Mouse (Mus musculus) heart, postnatal 25 days (tissue): ENCODE data around the gene Shroom1. TPM values are rescaled to one million over a fixed set of nuclear protein-coding genes. Genes with fewer than 3 reads are reported as not detected.

Source experiments
- DNase-seq: peaks from one replicate; pipeline ENCODE4 v3.0.0; 2022; ENCODE audit warnings: low spot score
- intact Hi-C: fragments of 180-260 bp; cut with DNase I; formaldehyde crosslinking; loops from one replicate; pipeline ENCODE4 v1.15.1; 2025
- total RNA-seq, 2 experiments: library from RNA; stranded (reverse); gene quantifications; 2 replicates each; pipeline ENCODE4 v1.2.3; 2021

The Shroom1 gene
- total RNA-seq, 2 experiments from 2014 or later, result 0.49 to 0.59 TPM

DNA sequence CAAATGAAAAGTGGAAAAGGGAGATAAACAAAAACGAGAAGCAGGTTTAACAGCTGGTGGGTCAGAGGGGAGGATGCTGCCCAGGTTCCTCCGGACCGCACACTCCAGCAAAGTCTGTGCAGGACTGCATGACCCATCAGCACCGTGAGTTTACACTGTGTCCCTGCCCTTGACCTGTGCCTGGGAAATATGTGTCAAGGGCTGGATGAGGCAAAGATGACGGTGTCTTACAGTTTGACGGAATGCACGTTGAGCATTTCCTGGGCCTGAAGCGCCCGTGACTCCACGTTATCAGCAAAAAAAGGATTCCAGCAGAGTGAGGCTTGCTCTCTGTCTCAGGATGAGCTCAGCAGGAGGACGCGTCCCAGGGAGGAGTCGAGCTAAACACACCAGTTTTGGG lies 11.4 kb upstream of the Shroom1 start:
- intact Hi-C loops, result no loop called here
- no peak for DNase-seq

DNA sequence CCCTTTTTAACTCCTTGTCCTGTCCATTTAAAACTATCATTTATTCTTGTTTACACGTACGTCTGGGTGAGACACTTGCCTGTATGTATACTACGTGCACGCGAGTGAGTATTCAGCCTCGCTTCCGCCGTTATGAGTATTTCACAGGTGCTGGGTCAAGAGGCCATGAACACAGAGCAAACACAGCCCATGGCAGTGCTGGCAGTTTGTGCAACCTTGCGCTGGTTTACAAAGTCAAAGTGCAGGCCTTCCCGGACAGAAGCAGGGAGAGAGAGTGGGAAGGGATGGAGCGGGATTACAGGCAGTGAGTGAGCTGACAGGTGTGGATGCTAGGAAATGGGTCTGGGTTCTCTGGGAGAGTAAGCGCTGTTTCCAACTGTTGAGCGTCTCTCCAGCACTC lies 10.8 kb upstream of the Shroom1 start:
- intact Hi-C loops, result no loop called here
- DNase-seq, result no peak

DNA sequence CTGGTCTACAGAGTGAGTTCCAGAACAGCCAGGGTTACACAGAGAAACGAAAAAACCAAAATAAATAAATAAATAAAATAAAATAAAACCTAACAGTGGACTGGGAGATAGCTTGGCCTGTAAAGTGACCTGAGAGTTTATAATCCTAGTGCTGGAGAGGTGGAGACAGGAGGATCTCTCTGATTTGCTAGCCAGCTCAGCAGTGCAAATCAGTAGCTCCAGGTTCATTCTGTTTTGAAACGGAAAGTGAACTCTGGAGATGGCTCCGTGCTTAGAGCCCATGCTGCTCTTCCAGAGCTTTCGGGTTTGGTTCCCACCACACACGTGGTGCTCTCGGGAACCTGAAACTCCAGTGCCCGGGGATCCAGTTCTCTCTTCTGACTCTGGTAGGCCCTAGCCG lies 9.0 kb upstream of the Shroom1 start:
- no peak for DNase-seq
- intact Hi-C loops, result no loop called here

GRCm38 (mm10) chr11:53448529-53448928 lies 8.5 kb upstream of the Shroom1 start:
- no peak for DNase-seq
- intact Hi-C loops, result no loop called here

DNA sequence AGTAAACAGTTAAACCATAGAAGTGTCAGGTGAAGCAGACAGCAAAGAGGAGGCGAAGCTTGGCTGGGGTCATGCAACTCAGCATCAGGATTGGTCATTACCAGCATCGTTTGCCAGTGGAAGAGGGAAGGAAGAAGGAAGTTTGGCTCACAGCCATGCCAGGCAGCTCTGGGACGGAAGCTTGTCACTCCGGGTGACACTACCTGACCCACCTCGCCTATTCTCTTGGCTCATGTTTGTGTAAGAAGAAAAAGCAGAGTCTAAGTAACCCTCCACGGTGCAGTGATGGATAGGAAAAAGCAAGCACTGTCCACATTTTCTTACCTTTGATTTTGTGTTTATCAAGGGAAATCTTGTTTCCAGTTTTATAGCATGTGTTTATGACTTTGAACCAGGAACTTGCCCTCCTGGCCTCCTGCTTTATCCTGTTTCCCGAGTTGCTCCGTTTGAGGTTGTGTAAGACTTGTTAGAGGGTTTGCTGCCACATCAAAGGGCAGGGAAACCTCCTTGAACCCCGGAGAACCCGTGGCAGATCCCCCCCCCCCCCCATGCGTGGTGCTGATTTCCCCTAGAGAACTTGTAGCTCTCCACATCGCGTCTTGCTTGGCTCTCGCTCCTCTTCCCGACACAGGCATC lies 6.8 kb upstream of the Shroom1 start:
- intact Hi-C loops, result no loop called here

DNA sequence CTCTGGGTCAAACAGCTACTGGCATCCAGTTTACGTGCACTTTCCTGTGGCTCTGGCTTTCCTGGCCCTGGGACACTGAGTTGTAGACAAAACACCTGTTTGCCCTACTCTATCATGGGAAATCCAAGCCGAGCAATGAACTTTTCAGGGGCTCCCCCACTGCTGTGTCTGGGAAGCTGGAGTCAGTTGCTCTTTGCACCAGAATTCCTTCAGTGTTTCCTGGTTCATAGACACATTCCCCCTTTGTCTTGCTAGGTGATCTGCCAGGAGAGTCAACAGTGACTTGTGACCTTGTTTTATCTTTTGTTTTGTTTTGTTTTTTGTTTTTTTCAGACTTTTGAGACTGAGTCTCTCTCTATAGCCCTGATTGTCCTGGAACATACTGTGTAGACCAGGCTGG lies 5.6 kb upstream of the Shroom1 start:
- intact Hi-C loops, result no loop called here

More for the DNA sequence above, 6.8 kb upstream of the Shroom1 start:
- no peak for DNase-seq

GRCm38 (mm10) chr11:53452396-53452795 lies 4.6 kb upstream of the Shroom1 start:
- DNase-seq, result no peak
- intact Hi-C loops, result no loop called here

More for the DNA sequence above, 5.6 kb upstream of the Shroom1 start:
- no peak for DNase-seq

DNA sequence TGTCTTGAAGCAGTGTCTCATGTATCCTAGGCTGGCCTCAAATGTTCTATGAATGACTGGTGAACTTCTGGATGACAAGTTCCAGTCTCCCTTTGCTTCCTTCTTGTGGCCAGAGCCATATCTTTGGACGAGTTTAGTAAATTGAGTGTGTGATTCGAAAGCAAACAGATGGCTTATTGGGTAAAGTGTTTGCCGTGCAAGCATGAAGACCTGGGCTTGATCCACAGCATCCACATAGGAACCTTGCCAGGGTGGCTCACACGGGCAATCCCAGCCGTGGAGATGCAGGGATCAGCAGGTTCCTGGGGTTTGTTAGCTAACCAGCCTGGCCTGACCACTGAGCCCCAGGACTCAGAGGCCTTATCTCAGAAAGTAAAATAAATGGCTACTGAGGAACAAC lies 4.0 kb upstream of the Shroom1 start:
- no peak for DNase-seq
- intact Hi-C loops, result no loop called here

DNA sequence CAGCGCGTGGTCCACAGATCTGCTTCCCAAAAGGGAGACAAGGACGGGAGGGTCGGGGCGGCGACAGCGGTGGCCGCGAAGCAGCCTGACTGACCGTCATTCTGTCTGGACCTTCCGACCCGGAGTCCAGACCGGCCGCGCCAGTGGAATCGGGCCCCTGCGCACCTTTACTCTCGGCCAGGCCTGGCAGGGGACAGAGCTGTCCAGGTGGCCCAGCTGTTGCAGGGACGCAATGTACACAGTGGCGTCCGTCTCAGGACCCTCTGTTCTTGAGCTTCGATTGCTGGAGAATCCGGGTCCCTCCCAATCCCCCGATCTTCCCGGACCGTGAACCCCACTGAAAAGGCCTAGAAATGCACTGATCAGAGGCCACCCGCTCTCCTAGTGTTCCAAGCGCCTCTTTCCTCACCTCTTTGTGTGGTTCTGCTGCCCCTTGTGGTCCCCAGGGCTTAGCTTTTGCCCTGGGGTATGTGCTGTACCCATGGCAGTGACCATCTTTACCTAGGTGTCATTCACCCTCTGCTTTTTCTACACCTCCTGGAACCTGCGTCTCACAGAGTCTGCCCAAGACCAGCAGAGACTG lies 458 bp downstream of the Shroom1 start:
- intact Hi-C loops, result no loop called here
- no peak for DNase-seq

DNA sequence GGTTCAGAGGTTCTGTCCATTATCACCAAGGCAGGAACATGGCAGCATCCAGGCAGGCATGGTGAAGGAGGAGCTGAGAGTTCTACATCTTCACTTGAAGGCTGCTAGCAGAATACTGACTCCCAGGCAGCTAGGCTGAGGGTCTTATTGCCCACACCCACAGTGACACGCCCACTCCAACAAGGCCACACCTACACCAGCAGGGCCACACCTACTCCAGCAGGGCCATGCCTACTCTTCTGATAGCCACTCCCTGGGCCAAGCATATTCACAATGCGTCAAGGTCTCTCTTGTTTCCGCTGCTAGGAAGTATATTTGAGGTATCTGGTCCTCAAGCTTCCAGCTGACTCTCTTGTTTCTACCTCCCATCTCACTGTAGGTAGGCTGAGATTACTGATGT lies 2.0 kb downstream of the Shroom1 start:
- DNase-seq, result no peak
- intact Hi-C loops, result no loop called here

GRCm38 (mm10) chr11:53460192-53460591 lies 3.2 kb downstream of the Shroom1 start:
- no peak for DNase-seq
- intact Hi-C loops, result no loop called here

DNA sequence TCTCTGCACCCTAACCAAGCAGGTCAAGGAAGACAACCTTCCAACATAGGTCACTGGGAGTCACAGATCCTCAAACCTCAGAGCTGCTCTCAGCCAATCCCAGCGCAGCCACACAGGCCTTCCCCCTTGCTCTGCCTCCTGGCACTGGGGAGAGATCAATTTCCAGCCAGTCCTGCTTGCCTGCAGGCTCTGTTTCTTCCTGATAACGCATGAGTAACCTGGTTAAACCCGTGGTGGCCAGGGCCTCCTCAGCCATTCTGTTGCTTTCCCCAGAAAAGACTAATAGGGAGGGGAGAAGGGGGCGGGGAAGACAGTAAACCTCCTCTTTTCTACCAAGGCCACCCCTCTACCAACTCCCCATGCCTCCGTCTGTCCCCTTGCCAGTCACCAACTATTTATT lies 4.7 kb downstream of the Shroom1 start:
- intact Hi-C loops, result no loop called here

GRCm38 (mm10) chr11:53463551-53464424 lies 6.8 kb downstream of the Shroom1 start:
- DNase-seq, result no peak
- intact Hi-C loops, result no loop called here

More for the DNA sequence above, 4.7 kb downstream of the Shroom1 start:
- DNase-seq, result no peak

- intact Hi-C loops, result loop anchor here (2.0 kb wide), 1 partner anchor 224 kb away; no protein-coding TSS in a partner anchor
- DNase-seq, result peak; percentile 52
These were observed 9.4 kb downstream of the Shroom1 start for GRCm38 (mm10) chr11:53466231-53466971.

DNA sequence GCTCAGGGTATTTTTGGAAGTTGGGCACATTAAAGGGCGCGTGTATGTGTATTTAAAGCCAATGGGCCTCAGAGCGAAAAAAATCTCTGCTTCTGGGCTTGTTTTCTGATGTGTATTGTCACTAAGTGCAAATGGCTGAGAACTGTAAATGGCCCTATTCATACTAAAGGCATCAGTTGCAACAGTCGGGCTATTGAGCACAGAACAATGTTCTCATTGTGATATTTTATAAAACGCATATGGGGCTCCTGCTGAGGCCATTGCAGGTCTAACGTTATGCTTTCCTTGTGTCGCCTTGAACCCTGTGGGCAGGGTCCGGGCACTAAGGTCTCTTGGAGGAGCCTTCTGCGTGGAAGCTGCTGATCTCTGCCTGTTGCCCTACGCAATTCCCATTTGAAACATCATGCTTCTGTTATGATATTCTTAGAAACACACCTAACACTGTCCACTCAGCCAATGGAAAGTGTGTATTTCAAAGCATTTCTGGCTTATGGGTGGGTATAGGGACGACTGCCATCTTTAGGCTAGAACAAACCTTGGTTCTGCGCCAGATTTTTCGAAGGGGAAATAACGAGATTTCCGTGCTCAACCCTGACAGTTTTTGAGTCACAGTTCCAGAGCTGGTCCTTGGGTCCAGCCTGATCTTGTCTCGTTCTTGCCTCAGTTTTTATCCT lies 12.4 kb downstream of the Shroom1 start:
- DNase-seq, result no peak
- intact Hi-C loops, result loop anchor here (1.0 kb wide), 1 partner anchor 159 kb away; no protein-coding TSS in a partner anchor

DNA sequence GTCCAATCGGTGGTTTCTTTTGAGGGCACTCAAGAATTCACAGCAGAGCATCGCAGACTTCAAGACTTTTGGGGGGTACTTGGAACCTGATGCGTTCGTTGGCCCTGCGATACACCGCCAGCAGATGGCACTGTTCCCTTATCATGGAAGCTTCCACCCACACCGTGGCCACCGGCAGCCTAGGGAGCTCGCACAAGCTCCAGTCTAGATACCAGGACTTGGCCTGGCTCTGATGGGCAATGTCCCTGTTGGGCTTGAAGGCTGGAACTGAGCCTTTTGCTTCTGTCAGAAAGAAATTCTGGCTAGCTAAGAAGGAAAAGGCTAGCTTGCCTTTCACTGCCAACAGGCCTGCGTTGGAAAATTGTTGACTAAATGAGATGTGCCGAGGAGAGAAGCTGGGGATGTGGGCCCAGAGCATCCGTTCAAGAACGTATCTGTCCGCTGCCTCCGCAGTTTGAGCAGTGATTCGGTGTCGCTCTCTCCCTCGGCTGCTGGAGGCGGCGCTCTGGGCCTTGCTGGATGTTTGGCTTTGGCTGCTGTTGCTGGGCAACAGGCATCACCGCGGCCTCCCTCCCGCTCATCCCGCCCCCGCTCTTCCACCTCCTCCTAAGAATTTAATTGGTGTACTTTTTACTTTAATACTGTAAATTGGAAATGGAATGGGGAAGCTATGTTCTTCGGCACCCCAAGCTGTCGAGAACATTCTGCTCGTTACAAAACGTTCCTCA lies 13.1 kb downstream of the Shroom1 start, which contains the start of gene Gm9837:
Gm9837 (minus strand) TSS at position 512 of the 728 bp plus-strand sequence.
- DNase-seq, result peak; percentile 78
- intact Hi-C loops, result loop anchor here (1.0 to 5.0 kb wide), 4 partner anchors 42 to 267 kb away; no protein-coding TSS in a partner anchor

- DNase-seq, result no peak
- intact Hi-C loops, result loop anchor here (5.0 kb wide), 2 partner anchors 40 to 110 kb away; no protein-coding TSS in a partner anchor
These were observed 15.7 kb downstream of the Shroom1 start for GRCm38 (mm10) chr11:53472709-53473108.

GRCm38 (mm10) chr11:53475620-53476019 lies 18.6 kb downstream of the Shroom1 start:
- no peak for DNase-seq
- intact Hi-C loops, result no loop called here

GRCm38 (mm10) chr11:53477833-53478232 lies 20.8 kb downstream of the Shroom1 start:
- intact Hi-C loops, result no loop called here
- DNase-seq, result no peak
